Mouse (Mus musculus) kidney, adult 2 months (tissue): ENCODE data around the gene Spata3. TPM values are rescaled to one million over a fixed set of nuclear protein-coding genes. Genes with fewer than 3 reads are reported as not detected.

Source experiments
- DNase-seq: peaks from one replicate; pipeline ENCODE4 v3.0.0; 2021
- H3K27ac ChIP-seq: fragments of 200-500 bp; 2 replicates; pipeline ENCODE4 v1.5.1; 2012; ENCODE audit warnings: low read depth, low read length, control low read depth, inconsistent platforms; ENCODE audit not compliant: insufficient read depth
- H3K27me3 ChIP-seq: fragments of 200-500 bp; replicated peaks from 2 replicates; pipeline ENCODE4 v1.6.1; 2012; ENCODE audit warnings: mild to moderate bottlenecking, moderate library complexity, low read length, inconsistent platforms; ENCODE audit not compliant: control insufficient read depth, insufficient read depth
- H3K36me3 ChIP-seq: fragments of 200-500 bp; 2 replicates; pipeline ENCODE4 v1.6.1; 2012; ENCODE audit warnings: mild to moderate bottlenecking, moderate library complexity, low read length, inconsistent platforms; ENCODE audit not compliant: control insufficient read depth, insufficient read depth
- H3K4me1 ChIP-seq: fragments of 200-500 bp; 2 replicates; pipeline ENCODE4 v1.6.1; 2011; ENCODE audit warnings: low read length; ENCODE audit not compliant: control insufficient read depth, insufficient read depth
- H3K4me3 ChIP-seq: fragments of 200-500 bp; 2 replicates; pipeline ENCODE4 v1.5.1; 2011; ENCODE audit warnings: mild to moderate bottlenecking, low read depth, low read length, control low read depth; ENCODE audit not compliant: insufficient read depth
- CTCF ChIP-seq: fragments of 200-500 bp; conservative IDR thresholded peaks from 2 replicates; pipeline ENCODE4 v1.5.1; 2011; ENCODE audit warnings: low read depth, mild to moderate bottlenecking, control low read depth, low read length, moderate library complexity, mixed read lengths; ENCODE audit not compliant: insufficient read depth, insufficient read length
- POLR2A ChIP-seq: fragments of 200-500 bp; IDR thresholded peaks from one replicate; pipeline ENCODE4 v1.6.1; 2011; ENCODE audit warnings: low read depth, low read length, control low read depth
- WGBS: fragments of 180-500 bp; shearing (Covaris S2); methylation state at CpG from one replicate; pipeline ENCODE4 v1.1.7; 2018; 5-methylcytosine and 5-hydroxymethylcytosine counted together
- polyA plus RNA-seq: library from polyadenylated mRNA; depleted of rRNA; stranded (reverse); fragments of >200 nt; gene quantifications from 2 replicates; pipeline ENCODE4 v1.2.3, GENCODE M21; 2012

Spata3 gene
- polyA plus RNA-seq, 1 experiment, result 0.39 TPM

GRCm38 (mm10) chr1:86032273-86032987, 15.8 kb downstream of the Spata3 start:
- DNase-seq, result no peak
- Histone ChIP-seq H3K27ac (no peak overlapping the region), H3K27me3 (no peaks in the 10 kb centered on the region), H3K4me1 (no peaks in the 10 kb centered on the region), H3K36me3 (no peaks in the 10 kb centered on the region), H3K4me3 (no peak overlapping the region)
- TF ChIP-seq POLR2A (no peak), CTCF (no peak)
- 35% methylated on average over 11 of the region's 11 CpGs for WGBS

- 44% methylated on average over 3 of the region's 3 CpGs for WGBS
- Histone ChIP-seq H3K36me3 (no peaks in the 10 kb centered on the region), H3K27me3 (no peaks in the 10 kb centered on the region), H3K27ac (no peak overlapping the region), H3K4me1 (no peaks in the 10 kb centered on the region), H3K4me3 (no peak overlapping the region)
- peak; percentile 51 for DNase-seq
- TF ChIP-seq CTCF (no peak), POLR2A (no peak)
Observed at GRCm38 (mm10) chr1:86038191-86038951, 21.8 kb downstream of the Spata3 start.

GRCm38 (mm10) chr1:86040131-86040530, 23.5 kb downstream of the Spata3 start:
- Histone ChIP-seq H3K4me1 (no peaks in the 10 kb centered on the region), H3K4me3 (no peak overlapping the region), H3K36me3 (no peaks in the 10 kb centered on the region), H3K27ac (no peak overlapping the region), H3K27me3 (no peaks in the 10 kb centered on the region)
- DNase-seq, result peak; percentile 42
- TF ChIP-seq CTCF (no peak), POLR2A (no peak)
- WGBS, result 54% methylated on average over 4 of the region's 4 CpGs

- no peak for DNase-seq
- TF ChIP-seq CTCF (no peak), POLR2A (no peak)
- Histone ChIP-seq H3K27me3 (0 out of 2 replicates have a peak, but pooled peaks cover under 1% of the 10 kb centered on the region), H3K4me1 (no peaks in the 10 kb centered on the region), H3K27ac (no peak overlapping the region), H3K36me3 (no peaks in the 10 kb centered on the region), H3K4me3 (no peak overlapping the region)
- WGBS, result 92% methylated on average over 3 of the region's 3 CpGs
Observed at GRCm38 (mm10) chr1:86040817-86041216, 24.2 kb downstream of the Spata3 start.

- H3K4me3 ChIP-seq, result no peak overlapping the region
- no peak for DNase-seq
- WGBS, result 87% methylated on average over 4 of the region's 4 CpGs
- H3K36me3 ChIP-seq, result no peaks in the 10 kb centered on the region
- no peak for TF ChIP-seq POLR2A
- TF ChIP-seq CTCF, result no peak
- 0 out of 2 replicates have a peak, but pooled peaks cover 1% of the 10 kb centered on the region for H3K27me3 ChIP-seq
- H3K27ac ChIP-seq, result no peak overlapping the region
- H3K4me1 ChIP-seq, result no peaks in the 10 kb centered on the region
Observed at GRCm38 (mm10) chr1:86045056-86045455, 28.4 kb downstream of the Spata3 start.

GRCm38 (mm10) chr1:86045848-86046805, 29.5 kb downstream of the Spata3 start, which contains the start of gene 2810459M11Rik:
Gene 2810459M11Rik (plus strand): TSS chr1:86045863.
- Histone ChIP-seq H3K36me3 (no peaks in the 10 kb centered on the region), H3K27ac (no peak within 1 kb of the TSS), H3K27me3 (0 out of 2 replicates have a peak, but pooled peaks cover 1% of the 10 kb centered on the region), H3K4me1 (no peaks in the 10 kb centered on the region), H3K4me3 (peak within 1 kb of the TSS; percentile 40)
- TF ChIP-seq POLR2A (no peak), CTCF (no peak)
- WGBS, result 2% methylated on average over 109 of the region's 110 CpGs
- DNase-seq, result peak; percentile 29
